Mouse (Mus musculus): ENCODE measurements around the gene Alyref2.
A peak's percentile ranks its signal among the peaks of the same experiment; 100 is the strongest.
"Not testable (repeated sequence)": the region's sequence is repeated elsewhere in the genome, so short reads cannot be mapped to it uniquely, and the experiment has no call there.

Gene Alyref2

DNA sequence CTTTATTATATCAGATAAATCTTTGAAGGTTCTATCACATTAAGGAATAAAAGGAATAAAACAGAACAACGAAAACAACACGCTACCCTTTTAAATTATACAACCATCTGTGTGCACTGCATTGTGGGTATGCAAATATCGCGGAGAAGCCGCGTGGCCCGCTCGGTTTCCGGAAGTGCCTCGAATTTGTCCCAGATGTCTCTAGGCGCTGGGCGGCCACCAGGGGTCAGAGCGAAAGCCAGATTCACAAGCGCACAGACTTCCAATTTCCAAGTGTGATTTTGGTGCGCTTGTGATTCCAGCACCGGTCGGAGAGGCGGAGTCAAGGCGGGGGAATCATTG lies at the start of gene Alyref2:
Gene Alyref2, plus strand, starts transcription at position 229 of the 342 bp plus-strand sequence.
- DNase-seq (ENCODE audit: low read depth) = peak; percentile 94

DNA sequence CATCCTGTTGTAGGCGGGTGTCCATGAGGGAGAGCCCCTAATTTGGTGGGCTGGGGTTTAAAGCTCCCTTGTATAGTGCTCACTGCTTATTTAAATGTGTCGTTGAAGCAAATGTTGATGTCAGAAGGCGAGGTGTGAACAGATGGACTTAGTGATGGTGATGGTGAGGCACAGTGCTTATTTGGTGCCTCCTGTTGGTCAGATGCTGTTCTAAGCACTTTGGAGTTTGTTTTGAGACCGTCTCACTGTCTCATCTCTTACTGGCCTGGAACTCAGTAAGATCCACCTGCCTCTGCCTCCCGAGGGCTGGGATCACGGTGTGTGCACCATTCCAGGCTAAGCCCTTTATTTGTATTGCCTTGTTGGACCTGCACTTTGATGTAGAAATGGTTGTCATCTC lies 48.4 kb upstream of the Alyref2 start:
- DNase-seq (ENCODE audit: low read depth) = no peak

DNA sequence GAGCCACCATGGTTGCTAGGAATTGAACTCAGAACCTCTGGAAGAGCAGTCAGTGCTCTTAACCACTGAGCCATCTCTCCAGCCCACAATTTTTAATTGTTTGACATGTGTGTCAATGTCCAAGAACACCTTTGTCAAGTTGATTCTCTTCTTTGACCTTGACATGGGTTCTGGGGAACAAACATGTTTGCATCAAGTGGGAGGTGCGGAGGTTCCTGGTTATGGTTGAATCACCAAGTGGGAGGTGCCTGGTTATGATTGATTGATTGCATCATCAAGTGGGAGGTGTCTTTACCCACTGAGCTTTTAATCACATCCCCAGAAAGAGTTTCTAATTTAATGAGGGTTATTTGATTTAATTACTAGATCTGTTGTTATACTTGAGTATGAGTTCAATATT lies 45.7 kb upstream of the Alyref2 start:
- DNase-seq (ENCODE audit: low read depth) = no peak

DNA sequence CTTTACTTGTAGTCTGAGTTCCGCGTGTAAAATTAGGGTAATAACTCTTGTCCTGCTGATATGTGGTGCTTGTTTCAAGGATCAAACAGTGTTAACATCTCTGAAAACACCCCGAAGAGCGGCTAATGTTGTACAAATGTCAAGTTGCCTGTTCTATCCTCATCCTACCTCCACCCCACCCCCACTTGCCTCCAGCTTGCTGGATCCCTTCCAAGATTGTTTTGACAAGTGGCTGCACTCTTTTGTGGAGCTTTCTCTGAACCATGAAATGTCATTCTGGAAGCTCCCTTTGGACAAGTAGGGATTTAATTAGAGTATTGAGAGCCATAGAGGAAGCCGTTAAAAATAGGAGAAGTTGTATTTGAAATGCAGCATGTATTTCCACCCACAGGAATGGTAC lies 43.5 kb upstream of the Alyref2 start:
- DNase-seq (ENCODE audit: low read depth) = no peak

DNA sequence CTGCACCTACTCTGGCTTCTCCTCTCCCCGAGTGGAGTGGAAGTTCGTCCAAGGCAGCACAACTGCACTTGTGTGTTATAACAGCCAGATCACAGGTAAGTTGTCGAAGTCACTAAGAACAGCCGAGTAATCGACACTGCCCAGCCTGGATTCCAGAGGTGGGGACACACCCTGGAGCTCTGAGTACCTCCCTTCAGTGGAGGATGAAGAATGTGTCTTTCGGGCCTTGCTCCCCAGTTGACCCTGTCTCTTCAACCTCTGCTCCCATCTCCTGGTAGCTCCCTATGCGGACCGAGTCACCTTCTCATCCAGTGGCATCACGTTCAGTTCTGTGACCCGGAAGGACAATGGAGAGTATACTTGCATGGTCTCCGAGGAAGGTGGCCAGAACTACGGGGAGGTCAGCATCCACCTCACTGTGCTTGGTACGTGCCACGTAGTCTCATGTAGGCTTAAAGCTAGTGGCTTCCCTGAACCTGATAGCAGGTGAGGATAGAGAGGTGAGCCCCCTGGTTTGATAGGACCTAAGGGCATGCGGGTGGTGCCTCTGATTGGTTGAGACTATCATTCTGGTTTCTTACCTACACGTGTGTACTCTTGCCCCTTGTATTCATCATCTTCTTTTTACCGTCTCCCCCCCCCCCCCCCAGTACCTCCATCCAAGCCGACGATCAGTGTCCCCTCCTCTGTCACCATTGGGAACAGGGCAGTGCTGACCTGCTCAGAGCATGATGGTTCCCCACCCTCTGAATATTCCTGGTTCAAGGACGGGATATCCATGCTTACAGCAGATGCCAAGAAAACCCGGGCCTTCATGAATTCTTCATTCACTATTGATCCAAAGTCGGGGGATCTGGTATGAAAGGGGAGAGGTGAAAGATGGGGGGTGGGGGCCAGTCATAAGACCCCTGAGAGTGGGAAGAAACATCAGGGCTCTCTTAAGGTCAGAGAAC lies 42.5 kb upstream of the Alyref2 start:
- DNase-seq (ENCODE audit: low read depth) = no peak

DNA sequence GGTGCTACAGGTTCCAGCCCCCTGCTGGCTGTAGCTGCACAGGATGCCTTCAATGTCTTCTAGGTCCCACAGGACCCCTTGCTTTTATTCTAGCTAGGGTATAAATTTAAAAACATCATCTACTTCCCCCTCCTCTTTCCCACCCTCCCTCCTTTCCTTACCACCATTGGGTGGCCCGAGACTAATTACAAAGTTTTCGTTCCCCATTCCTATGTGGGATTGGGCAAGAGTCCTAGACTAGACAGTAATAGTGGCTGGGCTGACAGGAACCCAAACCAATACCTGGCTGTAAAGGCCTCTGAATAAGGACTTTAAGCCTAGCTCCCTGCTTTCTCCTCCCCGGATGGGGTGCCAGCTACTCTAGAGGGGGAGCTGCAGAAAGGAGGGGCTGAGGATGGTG lies 40.1 kb upstream of the Alyref2 start:
- no peak for DNase-seq (ENCODE audit: low read depth)

DNA sequence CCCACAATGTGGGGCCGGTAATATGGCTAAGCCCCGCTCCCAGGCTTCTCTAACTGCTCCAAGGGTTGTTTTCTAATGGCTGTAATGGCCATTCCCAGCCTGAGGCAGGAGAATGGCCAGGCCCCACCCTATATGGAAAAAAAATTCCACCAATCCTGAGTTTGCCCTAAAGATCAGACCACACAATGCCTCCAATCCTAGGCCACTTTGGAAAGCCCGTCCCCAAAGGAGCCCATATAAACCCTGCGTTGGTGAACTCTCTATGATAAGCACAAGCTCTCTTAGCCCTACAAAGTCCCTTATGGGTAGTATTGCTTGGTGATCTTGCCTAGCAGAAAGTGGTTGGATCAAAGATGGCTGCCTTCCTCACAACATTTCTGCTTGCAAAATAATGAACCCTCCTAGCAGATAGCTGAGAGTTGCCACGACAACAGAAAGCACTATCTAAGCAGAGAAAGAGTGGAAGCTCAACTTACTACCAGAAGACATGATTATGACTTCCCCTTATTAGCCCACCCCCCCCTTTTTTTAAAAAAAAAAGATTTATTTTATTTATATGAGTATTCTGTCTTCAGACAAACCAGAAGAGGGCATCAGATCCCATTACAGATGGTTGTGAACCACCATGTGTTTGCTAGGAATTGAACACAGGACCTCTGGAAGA lies 37.4 kb upstream of the Alyref2 start:
- no peak for DNase-seq (ENCODE audit: low read depth)

DNA sequence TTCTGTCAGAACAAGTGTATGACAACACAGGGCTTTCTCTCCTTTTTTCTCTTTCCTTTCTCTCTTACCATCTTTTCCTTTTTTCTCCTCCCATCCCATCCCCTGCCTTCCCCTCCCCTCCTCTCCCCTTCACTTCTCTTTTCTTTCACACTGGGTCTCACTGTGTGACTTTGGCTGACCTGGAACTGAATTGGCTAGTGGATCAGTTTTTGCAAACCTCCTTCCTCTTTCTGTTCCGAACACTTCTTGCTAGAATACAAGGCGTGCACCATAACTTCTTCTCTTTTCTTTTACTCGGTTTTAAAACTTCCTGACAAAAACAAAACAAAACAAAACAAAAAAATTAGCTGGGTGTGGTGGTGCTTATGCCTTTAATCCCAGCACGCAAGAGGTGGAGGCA lies 36.7 kb upstream of the Alyref2 start:
- DNase-seq (ENCODE audit: low read depth) = no peak

DNA sequence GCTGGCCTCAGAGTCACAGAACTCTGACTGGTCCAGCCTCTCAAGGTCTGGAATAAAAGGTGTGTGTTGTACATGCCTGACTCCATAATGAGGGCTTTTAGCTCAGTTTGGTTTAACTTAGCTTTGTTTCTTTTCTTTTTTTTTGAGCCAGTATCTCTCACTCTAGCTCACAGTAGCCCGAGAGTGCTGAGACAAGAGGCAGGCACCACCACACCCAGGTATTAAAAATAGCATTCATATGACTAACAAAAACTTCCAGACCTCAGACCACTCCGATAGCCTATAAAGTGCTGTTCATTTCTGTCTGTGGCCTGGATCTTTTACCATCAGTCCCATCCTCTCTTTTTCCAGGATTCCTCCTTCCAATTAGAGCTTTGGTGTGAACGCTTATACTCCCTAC lies 33.6 kb upstream of the Alyref2 start:
- DNase-seq (ENCODE audit: low read depth) = no peak

DNA sequence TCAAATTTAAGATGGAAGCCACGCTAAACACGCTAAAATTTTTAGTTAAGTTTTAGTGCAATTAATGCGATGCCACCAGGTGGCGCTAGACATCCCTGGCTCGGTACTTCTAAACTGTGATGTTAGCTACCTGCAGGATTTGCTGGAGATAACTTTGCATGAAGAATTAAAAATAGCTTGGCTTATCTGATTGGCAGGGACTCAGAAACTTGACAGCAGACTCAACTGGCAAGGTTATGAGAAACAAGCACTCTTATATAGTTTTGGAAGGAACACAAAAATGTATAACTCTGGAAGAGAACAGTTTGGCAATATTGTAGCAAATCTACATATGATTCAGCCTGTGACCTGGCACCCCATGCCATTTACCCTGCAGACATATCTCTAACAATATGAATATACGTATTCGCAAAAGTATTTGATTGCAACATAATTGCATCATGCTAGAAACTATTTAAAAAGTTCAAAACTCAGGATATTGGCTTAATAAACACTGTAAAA lies 32.9 kb upstream of the Alyref2 start:
- DNase-seq (ENCODE audit: low read depth) = peak; percentile 53

DNA sequence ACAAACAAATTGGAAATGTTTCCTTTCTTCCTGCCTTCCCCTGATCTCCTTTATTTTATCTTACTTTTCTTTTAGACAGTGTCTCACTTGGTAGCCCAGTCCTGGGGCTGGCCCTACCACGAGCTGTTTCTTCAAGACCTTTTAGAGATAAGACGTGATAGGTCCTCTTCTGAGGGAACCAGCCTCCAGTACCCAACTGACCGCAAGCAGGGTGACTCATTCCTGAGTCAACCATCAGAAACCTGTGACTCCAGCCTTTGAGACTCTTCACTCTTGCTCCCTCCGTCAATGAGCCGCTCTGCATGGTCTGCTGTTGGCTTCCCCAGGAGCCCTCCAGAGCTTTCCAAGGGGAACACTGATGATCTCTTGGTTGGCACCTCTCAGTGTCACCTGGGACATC lies 32.4 kb upstream of the Alyref2 start:
- no peak for DNase-seq (ENCODE audit: low read depth)

DNA sequence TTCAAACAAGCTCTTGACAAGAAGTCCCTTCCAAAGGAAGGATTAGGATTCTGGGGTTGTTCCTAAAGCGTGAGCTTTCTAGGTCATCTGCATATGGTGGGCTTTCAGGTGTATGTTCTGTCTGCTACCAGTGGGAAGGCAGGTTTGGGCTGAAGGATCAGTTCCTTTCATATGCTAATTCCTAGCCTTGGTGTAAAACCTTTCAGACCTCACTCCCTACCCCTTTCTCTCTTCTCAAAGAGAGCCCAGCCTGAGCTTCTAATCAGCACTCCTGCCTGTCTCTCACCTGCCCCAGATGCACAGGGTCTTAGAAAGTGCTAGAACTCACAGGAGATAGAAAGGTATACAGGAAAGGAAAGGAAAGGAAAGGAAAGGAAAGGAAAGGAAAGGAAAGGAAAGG lies 31.8 kb upstream of the Alyref2 start:
- no peak for DNase-seq (ENCODE audit: low read depth)

DNA sequence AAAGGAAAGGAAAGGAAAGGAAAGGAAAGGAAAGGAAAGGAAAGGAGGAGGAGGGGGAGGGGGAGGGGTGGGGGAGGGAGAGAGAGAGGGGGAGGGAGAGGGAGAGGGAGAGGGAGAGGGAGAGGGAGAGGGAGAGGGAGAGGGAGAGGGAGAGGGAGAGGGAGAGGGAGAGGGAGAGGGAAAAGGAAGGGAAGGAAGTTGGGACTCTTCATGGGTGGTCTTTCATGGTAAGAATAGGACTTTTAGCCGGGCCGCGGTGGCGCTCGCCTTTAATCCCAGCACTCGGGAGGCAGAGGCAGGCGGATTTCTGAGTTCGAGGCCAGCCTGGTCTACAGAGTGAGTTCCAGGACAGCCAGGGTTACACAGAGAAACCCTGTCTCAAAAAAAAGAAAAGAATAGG lies 31.3 kb upstream of the Alyref2 start:
- DNase-seq (ENCODE audit: low read depth) = not testable (repeated sequence)

DNA sequence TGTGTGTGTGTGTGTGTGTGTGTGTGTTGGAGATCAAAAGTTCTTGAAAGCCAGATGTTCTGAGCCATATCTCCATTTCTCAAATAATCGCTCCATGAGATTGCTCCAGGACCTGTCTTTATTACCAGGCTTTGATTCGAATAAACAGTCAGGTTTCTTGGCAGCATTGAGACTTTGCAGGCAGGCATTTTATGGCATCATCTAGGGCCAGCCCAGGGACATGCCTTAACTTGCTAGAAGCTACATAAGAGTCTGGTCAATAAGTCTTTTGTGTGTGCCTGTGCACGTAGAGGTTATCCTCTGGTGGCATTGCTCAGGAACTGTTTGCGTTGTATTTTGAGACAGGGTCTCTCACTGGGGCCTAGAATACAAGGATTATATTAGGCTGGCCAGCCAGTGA lies 29.8 kb upstream of the Alyref2 start:
- DNase-seq (ENCODE audit: low read depth) = no peak

DNA sequence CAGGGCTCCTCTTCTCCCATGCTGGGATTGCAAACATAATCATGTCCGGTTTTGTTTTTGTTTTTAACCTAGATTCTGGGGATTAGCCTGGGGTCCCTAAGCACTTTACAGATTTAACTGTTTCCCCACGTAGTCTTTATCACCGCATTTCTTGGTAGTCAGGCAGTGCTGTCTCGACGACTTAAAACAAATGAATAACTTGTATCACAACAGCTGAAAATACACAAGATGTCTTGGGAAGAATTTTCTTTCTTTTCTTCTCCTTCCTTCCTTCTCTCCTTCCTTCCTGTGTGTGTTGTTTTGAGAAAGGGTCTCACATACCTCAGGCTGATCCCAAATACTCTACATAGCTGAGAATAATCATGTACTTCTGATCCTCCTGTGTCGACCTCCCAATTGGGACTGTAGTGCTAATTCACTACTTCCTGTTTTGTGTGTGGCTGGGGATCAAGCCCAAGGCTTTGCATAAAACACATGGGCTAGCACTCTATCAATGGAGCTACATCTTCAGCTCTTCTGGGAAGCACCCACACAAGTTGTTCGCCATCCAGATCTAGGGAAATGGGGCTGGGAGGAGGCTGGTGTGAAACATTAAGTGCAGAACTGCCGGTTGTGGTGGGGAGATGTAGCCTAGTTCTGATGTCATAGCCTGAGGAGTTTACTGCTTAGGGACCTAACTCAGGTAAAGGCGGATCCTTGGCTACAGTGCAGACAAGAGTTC lies 29.2 kb upstream of the Alyref2 start:
- DNase-seq (ENCODE audit: low read depth) = no peak

DNA sequence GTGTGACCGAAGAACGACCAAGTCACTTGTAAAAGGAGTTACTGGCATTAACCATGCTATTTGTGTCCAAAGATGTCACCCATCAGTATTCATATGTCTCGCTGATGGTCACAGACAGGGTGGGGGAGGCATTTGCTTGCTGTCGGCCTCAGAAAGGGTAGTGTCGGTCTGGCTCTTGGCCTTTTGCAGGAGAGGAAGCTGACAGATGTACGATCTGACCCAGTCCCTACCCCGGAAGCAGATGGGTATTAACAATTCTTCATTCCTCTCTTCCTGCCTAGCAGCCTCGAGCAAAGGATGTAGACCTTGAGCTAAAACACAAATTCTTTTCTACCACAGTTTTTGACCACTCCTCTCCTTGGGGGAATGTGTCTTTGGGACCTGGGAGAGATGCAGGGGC lies 26.2 kb upstream of the Alyref2 start:
- no peak for DNase-seq (ENCODE audit: low read depth)

DNA sequence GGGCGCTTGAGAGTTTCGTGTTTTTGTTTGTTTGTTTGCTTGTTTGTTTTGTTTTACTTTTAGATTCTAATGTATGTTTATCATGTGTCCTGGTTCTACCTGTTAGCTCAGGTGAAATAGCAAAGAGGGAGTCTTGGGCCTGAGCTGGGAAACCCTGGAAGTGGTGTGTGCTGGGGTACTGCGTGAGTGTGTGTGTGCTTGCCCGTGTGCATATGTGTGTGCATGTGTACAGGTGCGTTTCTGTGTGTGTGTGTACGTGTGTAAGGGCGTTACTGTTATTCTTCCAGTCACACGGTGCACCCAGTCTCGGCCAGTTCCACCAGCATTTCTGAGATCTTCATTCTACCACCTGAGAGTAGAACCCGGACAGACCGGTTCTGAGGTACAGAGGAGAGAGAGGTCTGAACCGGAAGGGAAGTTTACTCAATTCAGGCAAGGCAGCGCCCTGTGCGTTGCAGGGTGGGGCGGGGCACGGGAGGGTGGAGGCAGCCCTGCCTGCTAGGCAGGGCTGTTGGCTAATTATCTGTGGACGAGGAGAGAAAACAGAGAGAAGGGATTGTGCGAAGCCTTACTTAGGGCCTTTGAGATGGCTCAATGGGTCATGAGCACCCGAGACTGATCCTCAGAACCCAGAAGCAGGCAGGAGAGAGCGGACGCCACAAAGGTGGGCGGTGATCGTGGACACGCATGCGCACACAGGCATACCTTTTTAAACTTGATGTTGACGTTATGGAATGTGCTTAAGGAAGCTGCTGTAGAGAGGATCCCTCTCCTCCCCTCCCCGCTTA lies 25.3 kb upstream of the Alyref2 start:
- peak; percentile 36 for DNase-seq (ENCODE audit: low read depth)

DNA sequence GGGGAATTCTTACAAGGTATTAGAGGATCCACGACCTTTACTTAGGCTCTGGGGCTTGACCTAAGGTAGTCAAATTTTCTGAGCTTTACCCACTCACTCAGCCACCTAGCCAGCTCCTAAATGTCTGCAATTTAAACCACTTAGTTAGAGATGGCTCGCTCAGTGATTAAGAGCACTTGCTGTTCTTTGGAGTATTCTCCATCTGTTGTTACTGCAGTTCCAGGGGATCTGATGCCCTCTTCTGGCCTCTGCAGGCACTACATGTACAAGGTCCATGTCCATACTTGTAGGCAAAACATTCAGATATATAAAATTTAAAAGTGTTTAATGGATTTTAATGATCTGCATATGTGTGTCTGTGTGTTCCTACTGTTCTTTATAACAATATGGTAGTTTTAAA lies 24.3 kb upstream of the Alyref2 start:
- peak; percentile 33 for DNase-seq (ENCODE audit: low read depth)

DNA sequence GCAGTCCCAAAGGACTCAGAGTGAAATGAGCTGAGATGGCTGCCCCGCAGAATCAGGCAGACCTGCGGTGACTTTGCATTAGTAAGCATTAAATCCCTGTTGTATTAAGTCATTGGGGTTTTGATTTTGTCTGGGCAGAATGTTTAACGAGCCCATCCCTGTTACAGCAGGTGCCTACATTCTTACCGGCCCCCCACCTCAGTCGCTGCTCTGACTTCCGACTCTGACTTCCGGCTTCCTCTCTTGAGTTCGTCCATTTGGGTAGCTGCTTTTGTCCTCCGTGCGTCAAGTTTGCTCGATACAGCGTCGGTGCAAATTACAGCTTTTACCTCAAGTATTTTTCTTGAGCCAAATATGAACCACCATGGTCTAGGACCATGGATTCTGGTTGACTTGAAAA lies 9.0 kb upstream of the Alyref2 start:
- no peak for DNase-seq (ENCODE audit: low read depth)

DNA sequence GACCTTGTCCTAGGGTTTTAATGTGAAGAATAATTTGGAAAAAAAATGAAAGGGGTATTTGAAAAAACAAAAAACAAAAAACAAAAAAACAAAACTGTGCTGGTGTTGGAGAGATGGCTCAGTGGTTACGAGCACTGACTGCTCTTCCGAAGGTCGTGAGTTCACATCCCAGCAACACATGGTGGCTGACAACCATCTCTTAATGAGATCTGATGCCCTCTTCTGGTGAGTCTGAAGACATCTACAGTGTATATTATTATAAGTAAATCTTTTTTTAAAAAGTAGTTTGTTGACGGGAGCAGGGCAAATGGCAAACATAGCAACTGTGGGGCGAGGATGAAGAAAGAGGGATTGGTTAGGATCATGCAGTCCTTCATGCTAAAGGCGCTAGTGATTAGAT lies 7.9 kb upstream of the Alyref2 start:
- no peak for DNase-seq (ENCODE audit: low read depth)

DNA sequence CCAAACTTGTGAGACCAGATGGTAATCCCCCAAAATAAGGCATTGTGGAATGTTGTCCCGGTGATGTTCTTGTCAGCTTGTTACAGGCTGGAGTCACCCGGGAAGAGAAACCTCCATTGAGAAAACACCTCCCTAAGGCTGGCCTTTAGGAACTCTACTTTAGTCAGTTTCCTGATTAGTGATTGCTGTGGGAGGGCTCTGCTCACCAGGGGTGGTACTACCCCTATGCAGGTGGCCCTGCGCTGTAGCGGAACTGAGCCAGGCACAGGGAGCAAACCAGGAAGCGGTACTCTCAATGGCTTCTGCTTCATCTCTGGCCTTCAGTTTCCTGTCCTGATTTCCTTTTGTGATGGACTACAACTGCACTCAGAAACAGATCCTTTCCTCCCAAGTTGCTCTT lies 3.4 kb upstream of the Alyref2 start:
- DNase-seq (ENCODE audit: low read depth) = no peak

DNA sequence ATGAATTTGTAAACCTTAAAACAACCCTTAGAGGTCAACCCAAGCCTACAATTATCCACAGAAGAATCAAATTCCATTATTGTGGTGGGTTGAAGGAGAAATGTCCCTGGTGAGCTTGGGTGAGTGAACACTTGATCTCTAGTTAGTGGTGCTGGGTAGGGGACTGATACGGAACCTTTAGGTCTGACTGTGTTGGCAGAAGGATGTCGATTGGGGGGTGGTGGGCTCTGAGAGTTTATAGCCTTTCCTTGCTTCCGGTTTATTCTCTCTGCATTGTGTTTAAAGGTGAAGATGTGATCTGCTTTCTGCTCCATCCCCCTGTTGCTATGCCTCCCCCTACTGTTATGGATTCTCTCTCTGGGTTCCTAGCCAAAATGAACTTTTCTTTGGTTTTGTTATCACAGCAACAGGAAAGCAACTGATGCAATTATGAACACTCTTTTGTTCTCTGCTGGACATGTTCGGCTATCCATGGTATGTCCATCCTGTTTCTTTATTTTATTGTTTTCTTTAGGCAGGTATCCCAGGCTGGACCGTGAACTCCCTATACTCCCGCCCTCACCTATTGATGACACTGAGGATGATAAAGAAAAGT lies 2.2 kb upstream of the Alyref2 start:
- no peak for DNase-seq (ENCODE audit: low read depth)

All from c-Kit-positive CD71-positive TER-119-negative erythroid progenitor cells, embryonic 14.5 days (primary cell).